Mouse (Mus musculus): ENCODE measurements at regions not wholly inside any gene's neighbourhood (a gene's known extent, or its start where the extent isn't known, plus 50 kb on each side); places are given as distances from the start of the nearest gene placed in this dataset.

GRCm38 (mm10) chr1:194565574-194565973, 52.4 kb upstream of the Plxna2 start:
- Histone ChIP-seq H3K27ac (ENCODE audit: low read depth) (no peak overlapping the region), H3K9ac (no peak overlapping the region), H3K4me3 (ENCODE audit: low read depth, low read length) (no peak overlapping the region), H3K9me3 (ENCODE audit: low read depth, low read length) (no peaks in the 10 kb centered on the region), H3K36me3 (ENCODE audit: insufficient read depth) (no peaks in the 10 kb centered on the region), H3K4me2 (no peak overlapping the region), H3K27me3 (ENCODE audit: insufficient read depth, low read length) (no peaks in the 10 kb centered on the region), H3K4me1 (ENCODE audit: insufficient read depth) (no peaks in the 10 kb centered on the region)
- WGBS = 91% methylated on average over 1 of the region's 1 CpGs
- DNase-seq (no peak), ATAC-seq (ENCODE audit: insufficient read depth) (no peak)
- no peak for TF ChIP-seq CTCF (IDR thresholded peaks at IDR 0.05; ENCODE audit: low read depth)

- no peaks in the 10 kb centered on the region for H3K36me3 ChIP-seq (ENCODE audit: insufficient read depth)
- H3K27me3 ChIP-seq (ENCODE audit: insufficient read depth, low read length) = no peaks in the 10 kb centered on the region
- H3K9ac ChIP-seq = no peak overlapping the region
- ATAC-seq (ENCODE audit: insufficient read depth) (no peak), DNase-seq (no peak)
- H3K4me3 ChIP-seq (ENCODE audit: low read depth, low read length) = no peak overlapping the region
- WGBS = 48% methylated on average over 2 of the region's 2 CpGs
- TF ChIP-seq CTCF (IDR thresholded peaks at IDR 0.05; ENCODE audit: low read depth) = no peak
- H3K9me3 ChIP-seq (ENCODE audit: low read depth, low read length) = no peaks in the 10 kb centered on the region
- H3K4me2 ChIP-seq = no peak overlapping the region
- H3K27ac ChIP-seq (ENCODE audit: low read depth) = no peak overlapping the region
- no peaks in the 10 kb centered on the region for H3K4me1 ChIP-seq (ENCODE audit: insufficient read depth)
Measured at GRCm38 (mm10) chr1:194563946-194564345, 54.1 kb upstream of the Plxna2 start.

GRCm38 (mm10) chr1:194561098-194561497, 56.9 kb upstream of the Plxna2 start:
- no peak overlapping the region for H3K27ac ChIP-seq (ENCODE audit: low read depth)
- H3K27me3 ChIP-seq (ENCODE audit: insufficient read depth, low read length) = no peaks in the 10 kb centered on the region
- ATAC-seq (ENCODE audit: insufficient read depth) (no peak), DNase-seq (no peak)
- no peaks in the 10 kb centered on the region for H3K4me1 ChIP-seq (ENCODE audit: insufficient read depth)
- TF ChIP-seq CTCF (IDR thresholded peaks at IDR 0.05; ENCODE audit: low read depth) = no peak
- no peak overlapping the region for H3K9ac ChIP-seq
- no peak overlapping the region for H3K4me2 ChIP-seq
- 55% methylated on average over 1 of the region's 1 CpGs for WGBS
- no peaks in the 10 kb centered on the region for H3K36me3 ChIP-seq (ENCODE audit: insufficient read depth)
- H3K9me3 ChIP-seq (ENCODE audit: low read depth, low read length) = no peaks in the 10 kb centered on the region
- no peak overlapping the region for H3K4me3 ChIP-seq (ENCODE audit: low read depth, low read length)

- Histone ChIP-seq H3K36me3 (ENCODE audit: insufficient read depth) (no peaks in the 10 kb centered on the region), H3K4me1 (ENCODE audit: insufficient read depth) (no peaks in the 10 kb centered on the region), H3K4me2 (no peak overlapping the region), H3K27me3 (ENCODE audit: insufficient read depth, low read length) (no peaks in the 10 kb centered on the region), H3K4me3 (ENCODE audit: low read depth, low read length) (no peak overlapping the region), H3K9ac (no peak overlapping the region), H3K27ac (ENCODE audit: low read depth) (no peak overlapping the region), H3K9me3 (ENCODE audit: low read depth, low read length) (no peaks in the 10 kb centered on the region)
- DNase-seq (peak; percentile 34), ATAC-seq (ENCODE audit: insufficient read depth) (no peak)
- TF ChIP-seq CTCF (IDR thresholded peaks at IDR 0.05; ENCODE audit: low read depth) = no peak
Measured at GRCm38 (mm10) chr1:194548661-194549060, 69.4 kb upstream of the Plxna2 start.

- 79% methylated on average over 1 of the region's 1 CpGs for WGBS
- H3K4me2 ChIP-seq = no peak overlapping the region
- TF ChIP-seq CTCF (IDR thresholded peaks at IDR 0.05; ENCODE audit: low read depth) = no peak
- H3K4me3 ChIP-seq (ENCODE audit: low read depth, low read length) = no peak overlapping the region
- H3K9me3 ChIP-seq (ENCODE audit: low read depth, low read length) = no peaks in the 10 kb centered on the region
- H3K4me1 ChIP-seq (ENCODE audit: insufficient read depth) = no peaks in the 10 kb centered on the region
- H3K36me3 ChIP-seq (ENCODE audit: insufficient read depth) = no peaks in the 10 kb centered on the region
- DNase-seq (no peak), ATAC-seq (ENCODE audit: insufficient read depth) (no peak)
- H3K27me3 ChIP-seq (ENCODE audit: insufficient read depth, low read length) = no peaks in the 10 kb centered on the region
- H3K27ac ChIP-seq (ENCODE audit: low read depth) = no peak overlapping the region
- H3K9ac ChIP-seq = no peak overlapping the region
Measured at GRCm38 (mm10) chr1:194548243-194548642, 69.8 kb upstream of the Plxna2 start.

- H3K27me3 ChIP-seq (ENCODE audit: insufficient read depth, low read length) = no peaks in the 10 kb centered on the region
- no peak overlapping the region for H3K9ac ChIP-seq
- no peaks in the 10 kb centered on the region for H3K36me3 ChIP-seq (ENCODE audit: insufficient read depth)
- H3K4me2 ChIP-seq = no peak overlapping the region
- H3K9me3 ChIP-seq (ENCODE audit: low read depth, low read length) = no peaks in the 10 kb centered on the region
- no peaks in the 10 kb centered on the region for H3K4me1 ChIP-seq (ENCODE audit: insufficient read depth)
- no peak overlapping the region for H3K27ac ChIP-seq (ENCODE audit: low read depth)
- no peak overlapping the region for H3K4me3 ChIP-seq (ENCODE audit: low read depth, low read length)
- no peak for TF ChIP-seq CTCF (IDR thresholded peaks at IDR 0.05; ENCODE audit: low read depth)
- WGBS = 81% methylated on average over 2 of the region's 2 CpGs
- ATAC-seq (ENCODE audit: insufficient read depth) (no peak), DNase-seq (no peak)
Measured at GRCm38 (mm10) chr1:194540923-194541322, 77.1 kb upstream of the Plxna2 start.

GRCm38 (mm10) chr1:194527342-194528165, 90.5 kb upstream of the Plxna2 start:
- Histone ChIP-seq H3K4me3 (ENCODE audit: low read depth, low read length) (no peak overlapping the region), H3K9ac (no peak overlapping the region), H3K27me3 (ENCODE audit: insufficient read depth, low read length) (no peaks in the 10 kb centered on the region), H3K4me2 (no peak overlapping the region), H3K4me1 (ENCODE audit: insufficient read depth) (no peaks in the 10 kb centered on the region), H3K27ac (ENCODE audit: low read depth) (no peak overlapping the region), H3K9me3 (ENCODE audit: low read depth, low read length) (no peaks in the 10 kb centered on the region), H3K36me3 (ENCODE audit: insufficient read depth) (no peaks in the 10 kb centered on the region)
- no peak for DNase-seq
- no peak for ATAC-seq (ENCODE audit: insufficient read depth)
- WGBS = 62% methylated on average over 2 of the region's 2 CpGs
- no peak for TF ChIP-seq CTCF (IDR thresholded peaks at IDR 0.05; ENCODE audit: low read depth)

All from lung, embryonic 14.5 days (tissue).